Mouse (Mus musculus) cortical plate, adult 2 months (tissue): ENCODE measurements around the gene Foxred1. TPM values are rescaled to one million over a fixed set of nuclear protein-coding genes. Genes with fewer than 3 reads are reported as not detected.

ENCODE experiments used
- H3K27ac ChIP-seq: fragments of 200-500 bp; 2 replicates; pipeline ENCODE4 v1.5.1; 2012; ENCODE audit warnings: low read length, control low read depth, inconsistent platforms; ENCODE audit not compliant: insufficient read depth
- H3K4me1 ChIP-seq: fragments of 200-500 bp; 2 replicates; pipeline ENCODE4 v1.6.1; 2011; ENCODE audit warnings: low read length; ENCODE audit not compliant: control insufficient read depth, insufficient read depth
- H3K4me3 ChIP-seq: fragments of 200-500 bp; 2 replicates; pipeline ENCODE4 v1.5.1; 2011; ENCODE audit warnings: mild to moderate bottlenecking, low read length, control low read depth; ENCODE audit not compliant: insufficient read depth
- CTCF ChIP-seq: fragments of 200-500 bp; IDR thresholded peaks from 2 replicates; pipeline ENCODE4 v1.5.1; 2011; ENCODE audit warnings: mild to moderate bottlenecking, control low read depth, low read length; ENCODE audit not compliant: insufficient read depth; ENCODE audit errors: extremely low read depth
- POLR2A ChIP-seq: fragments of 200-500 bp; IDR thresholded peaks from 2 replicates; pipeline ENCODE4 v1.6.1; 2011; ENCODE audit warnings: mild to moderate bottlenecking, low read length, control low read depth; ENCODE audit not compliant: insufficient read depth; ENCODE audit errors: extremely low read depth
- polyA plus RNA-seq: library from polyadenylated mRNA; depleted of rRNA; stranded (reverse); fragments of >200 nt; gene quantifications from 2 replicates; pipeline ENCODE4 v1.2.3, GENCODE M21; 2012

Gene Foxred1
- polyA plus RNA-seq, 1 experiment = 57.0 TPM

DNA sequence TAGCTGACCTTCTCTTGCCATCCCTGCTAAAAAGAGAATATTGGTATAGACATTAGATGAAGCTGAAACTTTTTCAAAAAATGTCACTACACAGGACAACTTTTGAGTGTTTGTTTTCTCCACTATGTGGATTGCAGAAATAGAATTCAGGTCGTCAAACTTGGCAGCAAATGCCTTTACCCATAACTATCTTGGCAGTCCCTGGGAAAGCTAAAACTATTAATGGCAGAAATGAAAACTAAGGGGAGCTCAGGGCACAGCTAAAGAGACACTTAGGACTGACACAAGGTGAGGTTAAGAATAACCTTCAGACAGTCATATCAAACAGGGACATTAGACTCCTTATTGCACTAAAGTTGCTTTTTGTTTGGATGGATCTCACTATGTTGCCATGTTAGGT is 7.1 kb upstream of the Foxred1 start:
- TF ChIP-seq CTCF = no peak
- TF ChIP-seq POLR2A = no peak
- Histone ChIP-seq H3K4me3 (no peak overlapping the region), H3K27ac (no peak overlapping the region), H3K4me1 (no peaks in the 10 kb centered on the region)

DNA sequence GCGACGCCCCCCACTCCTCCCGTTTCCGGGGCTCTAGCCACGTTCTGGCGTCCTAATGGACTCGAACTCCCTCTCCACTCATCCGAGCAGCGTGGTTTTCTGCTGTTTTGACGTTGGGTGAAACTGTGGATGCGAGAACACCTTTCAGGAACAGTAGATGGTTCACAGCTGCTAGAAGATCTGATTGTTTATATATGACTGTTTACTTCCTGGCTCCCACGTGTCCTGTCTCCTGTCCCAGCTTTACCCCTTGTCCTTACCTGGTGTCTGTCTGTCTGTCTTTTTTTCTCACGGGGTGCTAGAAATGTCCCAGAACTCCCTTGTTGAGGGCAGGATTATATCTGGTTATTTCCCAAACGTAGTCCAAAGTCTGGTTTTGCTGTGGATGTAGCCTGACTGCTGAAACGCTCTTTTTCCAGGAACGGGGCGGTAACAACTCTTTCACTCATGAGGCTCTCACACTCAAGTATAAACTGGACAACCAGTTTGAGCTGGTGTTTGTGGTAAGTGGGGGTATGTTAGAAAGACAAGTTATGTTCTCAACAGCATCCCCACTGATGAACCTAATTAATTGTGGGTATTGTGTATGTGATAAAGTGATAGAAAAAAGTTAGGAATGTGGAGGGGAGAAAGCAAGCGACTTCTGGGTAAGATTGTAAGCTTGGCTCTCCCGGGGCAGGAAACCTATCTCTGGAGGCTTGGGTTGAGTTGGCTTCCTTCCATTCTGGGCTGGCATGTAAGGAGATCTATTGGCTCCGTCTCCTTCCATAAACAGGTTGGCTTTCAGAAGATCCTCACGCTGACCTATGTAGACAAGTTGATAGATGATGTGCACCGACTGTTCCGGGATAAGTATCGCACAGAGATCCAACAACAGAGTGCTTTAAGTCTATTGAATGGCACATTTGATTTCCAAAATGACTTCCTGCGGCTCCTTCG is 987 bp upstream of the Foxred1 start:
- Histone ChIP-seq H3K4me1 (peaks cover 3% of the 10 kb centered on the region; the same call in 1 of the 2 replicates), H3K4me3 (peak overlapping the region; percentile 76), H3K27ac (peak overlapping the region; percentile 21; the same call in 1 of the 2 replicates)
- TF ChIP-seq CTCF = no peak
- no peak for TF ChIP-seq POLR2A

DNA sequence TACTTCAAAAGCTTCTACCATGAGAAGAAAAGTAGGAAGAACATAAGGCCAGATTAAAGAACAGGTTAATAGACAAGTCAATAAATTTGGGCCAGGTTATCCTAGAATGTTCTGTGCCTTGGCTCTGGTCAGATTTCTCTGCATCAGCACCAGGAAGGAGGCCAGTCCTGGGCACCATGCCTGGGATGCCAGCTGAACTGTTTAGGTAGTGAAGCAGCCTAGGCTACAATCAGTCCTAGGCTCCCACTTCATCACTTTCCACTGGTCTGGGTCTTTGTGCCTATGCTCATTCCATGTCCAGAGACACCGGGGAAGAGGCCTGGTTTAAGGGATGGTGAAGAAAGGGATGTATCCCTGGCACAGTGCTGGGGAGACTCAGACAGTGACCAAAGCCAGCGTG is 6.4 kb downstream of the Foxred1 start:
- H3K4me1 ChIP-seq = peaks cover 1% of the 10 kb centered on the region; the same call in 1 of the 2 replicates
- TF ChIP-seq POLR2A (no peak), CTCF (no peak)
- H3K27ac ChIP-seq = no peak overlapping the region
- no peak overlapping the region for H3K4me3 ChIP-seq

DNA sequence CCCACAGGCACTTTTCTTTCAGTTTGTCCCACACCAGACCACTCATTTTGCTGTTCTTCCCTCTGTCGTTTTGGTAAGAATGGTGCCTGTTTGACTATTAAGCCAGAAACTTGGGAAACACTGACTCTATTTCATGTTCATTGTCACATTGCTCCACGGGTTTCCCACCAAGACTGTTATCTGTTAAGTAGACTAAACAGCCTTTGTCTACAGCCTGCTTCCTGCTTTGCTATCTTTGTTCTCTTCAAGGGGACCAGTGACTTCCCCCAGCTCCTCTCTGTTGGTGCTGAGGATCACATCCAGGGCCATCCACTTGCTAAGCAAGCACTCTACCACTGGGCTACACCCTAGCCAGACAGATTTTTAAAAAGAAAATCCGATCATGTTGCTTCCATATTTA is 7.3 kb downstream of the Foxred1 start:
- TF ChIP-seq POLR2A = no peak
- no peak for TF ChIP-seq CTCF
- Histone ChIP-seq H3K27ac (no peak overlapping the region), H3K4me3 (no peak overlapping the region), H3K4me1 (peaks cover 1% of the 10 kb centered on the region; the same call in 1 of the 2 replicates)

DNA sequence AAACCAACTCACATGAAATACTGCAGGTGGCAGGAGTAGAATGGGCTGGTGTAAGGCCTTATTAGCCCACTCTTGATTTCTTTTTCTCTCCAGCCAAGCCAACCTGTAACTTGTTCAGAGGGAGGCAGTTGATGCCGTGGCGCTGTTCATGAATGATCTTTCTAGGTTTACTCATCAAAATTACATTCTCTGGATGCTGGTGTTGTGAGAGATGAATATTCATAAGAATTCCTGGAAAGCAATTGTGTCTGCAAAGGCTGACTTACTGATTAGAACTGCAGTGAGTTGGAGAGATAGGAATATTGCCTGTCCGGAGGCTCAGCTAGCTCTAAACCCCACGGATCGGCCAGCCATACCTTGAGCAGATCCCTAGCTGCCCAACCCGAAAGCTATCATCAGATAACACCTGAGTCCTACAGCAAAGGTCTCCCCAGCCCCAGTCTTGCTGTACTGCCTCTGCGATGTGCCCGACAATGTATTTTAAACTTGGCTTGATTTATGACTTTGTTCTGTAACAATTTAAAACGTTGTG is 10.3 kb downstream of the Foxred1 start:
- TF ChIP-seq POLR2A (no peak), CTCF (no peak)
- no peak overlapping the region for H3K4me3 ChIP-seq
- H3K27ac ChIP-seq = no peak overlapping the region

DNA sequence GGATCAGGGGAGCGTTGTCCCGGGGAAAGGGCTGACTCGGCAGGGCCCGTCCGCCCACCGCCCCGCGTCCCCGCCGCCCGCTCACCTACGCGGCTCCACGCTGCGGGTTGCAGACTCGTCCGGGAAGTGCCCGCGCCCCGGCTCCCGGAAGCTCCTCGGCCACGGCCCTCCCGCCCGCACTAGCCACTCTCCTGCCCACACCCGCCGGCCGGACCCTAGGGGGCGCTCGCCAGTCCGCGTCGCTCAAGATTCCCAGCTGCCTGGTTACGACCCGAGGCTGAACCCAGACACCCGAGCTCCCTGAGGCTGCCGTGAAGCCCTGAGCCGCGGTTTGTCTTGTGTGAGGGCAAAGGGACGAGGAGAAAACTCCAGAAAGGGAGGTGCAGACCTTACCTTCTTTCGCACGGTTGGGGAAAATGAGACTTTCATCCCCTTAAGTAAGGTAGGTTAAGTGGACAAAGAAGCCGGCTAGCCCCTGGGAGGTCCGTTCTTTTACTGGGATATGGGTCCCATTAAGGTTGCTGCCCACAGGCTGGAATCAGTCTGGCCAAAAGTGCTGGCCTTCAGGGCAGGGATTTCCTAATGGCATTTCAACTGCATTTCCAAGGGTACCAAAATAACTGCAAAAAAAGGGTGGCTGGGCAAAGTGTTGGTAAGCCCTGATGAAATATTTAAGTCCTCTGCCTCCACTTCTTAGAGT is 10.9 kb downstream of the Foxred1 start, which contains the start of the genes Srpr and Tirap:
Srpr (plus strand) TSS at position 404 of the 700 bp plus-strand sequence.
Tirap (minus strand) TSS at position 520 of the 700 bp plus-strand sequence.
- peak within 1 kb of the TSS; percentile 44 for H3K4me3 ChIP-seq
- TF ChIP-seq POLR2A = no peak
- peak; percentile 37 for TF ChIP-seq CTCF
- no peak within 1 kb of the TSS for H3K27ac ChIP-seq
- H3K4me1 ChIP-seq = peaks cover 1% of the 10 kb centered on the region; the same call in 1 of the 2 replicates

More for the DNA sequence above, 10.3 kb downstream of the Foxred1 start:
- peaks cover 1% of the 10 kb centered on the region; the same call in 1 of the 2 replicates for H3K4me1 ChIP-seq

DNA sequence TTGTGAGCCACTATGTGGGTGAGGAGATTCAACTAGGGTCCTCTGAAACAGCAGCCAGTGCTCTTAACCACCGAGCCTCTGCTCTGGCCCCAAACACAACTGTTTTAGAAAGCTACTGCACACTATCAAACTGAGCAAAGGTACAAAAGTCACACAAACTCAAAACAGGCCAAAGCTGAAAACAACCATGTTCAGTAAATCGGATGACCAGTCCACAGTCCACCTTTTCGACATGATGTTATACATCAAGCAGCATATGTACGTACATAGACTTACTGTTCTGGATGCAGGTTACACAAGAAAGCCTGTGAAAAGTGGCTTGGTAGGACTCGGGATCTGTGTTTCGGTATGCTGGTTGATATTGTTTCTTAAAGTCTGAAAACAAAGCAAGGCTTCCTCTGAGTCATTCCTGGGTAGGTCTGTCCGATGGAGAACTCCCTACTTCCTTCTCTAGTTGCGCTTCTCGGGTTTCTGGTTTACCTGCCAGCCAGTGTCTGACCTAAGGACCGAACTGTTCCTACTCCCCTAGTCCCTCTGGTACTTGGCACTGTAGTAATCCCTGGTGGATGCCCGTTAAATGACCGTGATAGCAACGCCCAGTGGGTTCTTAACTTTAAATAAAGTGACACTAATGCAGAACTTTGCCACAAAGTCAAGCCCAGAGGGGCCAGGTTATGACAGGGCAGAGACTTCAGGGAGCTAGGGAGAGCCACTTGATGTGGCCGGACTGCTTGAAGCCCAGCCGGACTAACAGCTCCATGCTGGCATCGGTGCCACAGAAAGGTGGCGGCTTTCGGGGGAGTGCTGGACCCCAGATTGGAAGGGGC is 11.7 kb downstream of the Foxred1 start:
- no peak overlapping the region for H3K27ac ChIP-seq
- TF ChIP-seq POLR2A (no peak), CTCF (no peak)
- H3K4me1 ChIP-seq = peaks cover 1% of the 10 kb centered on the region; the same call in 1 of the 2 replicates
- peak overlapping the region; percentile 44 for H3K4me3 ChIP-seq

DNA sequence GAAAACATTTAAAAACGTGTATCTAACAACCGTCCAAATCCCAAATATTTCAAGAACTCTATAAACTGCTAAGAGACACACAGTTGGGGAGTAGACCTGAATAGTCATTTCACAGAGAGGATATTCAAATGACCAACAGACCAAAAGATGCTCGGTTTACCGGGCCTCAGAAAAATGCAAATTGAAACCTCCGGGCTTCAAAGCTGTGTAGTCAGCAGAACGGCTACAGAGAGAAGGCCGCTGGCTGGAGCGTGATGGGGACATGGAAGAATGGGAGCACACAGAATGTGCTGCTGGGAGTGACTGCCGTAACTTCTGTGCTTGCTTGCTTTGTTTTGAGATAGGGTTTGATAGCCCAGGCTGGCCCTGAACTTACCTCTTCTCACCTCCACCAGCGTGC is 12.5 kb downstream of the Foxred1 start:
- Histone ChIP-seq H3K27ac (no peak overlapping the region), H3K4me1 (peaks cover 1% of the 10 kb centered on the region; the same call in 1 of the 2 replicates), H3K4me3 (no peak overlapping the region)
- TF ChIP-seq POLR2A (no peak), CTCF (no peak)

DNA sequence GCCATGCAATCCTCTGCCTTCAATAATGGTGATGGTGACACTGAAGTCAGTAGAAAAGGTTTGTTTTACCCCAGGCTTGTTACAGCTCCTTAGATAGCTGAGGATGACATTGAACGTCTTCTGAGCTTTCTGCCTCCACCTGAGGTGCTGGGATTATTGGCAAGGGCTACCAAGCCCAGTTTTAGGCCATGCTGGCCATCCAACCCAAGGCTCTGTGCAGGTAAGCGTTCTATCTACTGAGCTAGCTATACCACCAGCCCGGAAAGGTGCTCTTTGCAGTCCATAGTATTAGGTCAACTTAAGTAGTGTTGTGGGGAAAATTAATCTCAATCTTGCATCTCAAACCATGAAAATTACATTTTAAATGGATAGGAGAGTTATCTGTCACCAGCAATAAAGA is 13.2 kb downstream of the Foxred1 start:
- no peak overlapping the region for H3K27ac ChIP-seq
- no peak for TF ChIP-seq CTCF
- no peak for TF ChIP-seq POLR2A
- H3K4me3 ChIP-seq = no peak overlapping the region
- H3K4me1 ChIP-seq = peaks cover 1% of the 10 kb centered on the region; the same call in 1 of the 2 replicates
